Mouse (Mus musculus) fibroblast of lung, adult 2 months (primary cell): ENCODE measurements around the gene Efna5.
A peak's percentile ranks its signal among the peaks of the same experiment; 100 is the strongest.

ENCODE experiments used
- DNase-seq: peaks from one replicate; pipeline ENCODE4 v3.0.0-alpha.2; 2011; ENCODE audit warnings: low read depth

The Efna5 gene

GRCm38 (mm10) chr17:62598716-62599490 lies 282.2 kb downstream of the Efna5 start:
- peak; percentile 14 for DNase-seq

DNA sequence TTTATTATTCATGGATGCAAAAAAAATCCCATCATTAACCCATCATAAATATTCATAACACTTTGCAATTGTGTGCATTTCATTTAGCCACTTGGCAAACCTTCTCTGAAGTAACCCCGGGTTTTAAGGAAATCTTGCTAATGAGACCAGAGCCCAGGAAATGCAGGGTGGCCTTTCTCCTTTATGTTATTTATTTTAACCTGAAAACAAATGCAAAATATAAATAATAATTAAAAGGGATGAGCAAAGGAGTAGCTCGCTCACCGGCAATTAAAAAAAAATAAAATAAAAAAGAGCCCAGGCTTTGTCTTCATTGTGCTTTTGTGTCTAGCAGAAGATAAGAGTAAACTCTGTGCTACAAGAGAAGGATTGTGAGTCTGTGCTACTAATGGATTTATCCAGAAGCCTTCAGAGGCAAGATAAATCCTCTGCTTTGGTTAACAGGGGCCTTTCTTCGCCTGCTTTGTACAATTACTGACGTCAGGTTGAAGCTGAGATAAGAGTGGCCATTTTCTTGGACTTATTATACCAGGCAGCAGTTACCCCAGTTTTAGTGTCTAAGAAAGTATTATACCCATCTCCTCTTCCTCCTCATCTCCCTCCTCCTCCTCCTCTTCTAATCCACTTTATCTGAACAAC lies 288.6 kb downstream of the Efna5 start:
- no peak for DNase-seq

GRCm38 (mm10) chr17:62591581-62592435 lies 289.3 kb downstream of the Efna5 start:
- DNase-seq = no peak

DNA sequence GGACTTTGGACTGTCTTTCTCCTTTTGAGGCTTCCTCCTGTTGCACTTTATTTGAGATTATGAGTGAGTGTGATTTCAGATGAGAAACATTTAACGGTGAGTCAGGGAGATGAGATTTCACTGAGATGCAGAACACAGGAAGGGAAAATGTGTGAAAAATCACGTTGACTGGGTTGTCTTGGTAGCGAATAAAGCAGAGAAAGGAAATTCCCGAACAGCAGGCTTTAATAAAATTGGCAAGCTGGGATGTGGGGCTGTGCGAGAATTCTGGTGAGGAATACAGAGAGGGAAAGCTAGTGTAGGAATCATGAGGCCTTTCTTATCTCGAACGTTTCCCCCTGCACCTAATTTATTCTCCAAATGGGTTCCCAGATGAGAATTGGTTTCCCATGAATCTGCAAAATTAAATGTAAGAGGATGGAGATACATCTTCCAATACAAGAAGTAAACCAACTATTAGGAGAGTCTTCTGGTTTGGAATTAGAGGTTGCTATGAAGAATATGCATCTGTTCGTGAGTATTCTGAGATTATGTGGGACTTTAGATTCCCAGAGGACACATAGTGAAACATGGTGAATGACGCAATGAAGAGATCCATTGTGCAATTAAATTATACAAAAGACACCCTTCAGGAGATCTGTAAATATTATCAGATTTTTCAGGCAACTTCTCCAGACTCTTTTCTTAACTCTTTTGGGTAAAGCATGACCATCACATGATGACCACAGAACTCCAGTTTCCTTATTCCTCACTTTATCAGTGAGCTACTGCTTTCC lies 290.2 kb downstream of the Efna5 start:
- DNase-seq = peak; percentile 28

GRCm38 (mm10) chr17:62580127-62580526 lies 301.0 kb downstream of the Efna5 start:
- no peak for DNase-seq

DNA sequence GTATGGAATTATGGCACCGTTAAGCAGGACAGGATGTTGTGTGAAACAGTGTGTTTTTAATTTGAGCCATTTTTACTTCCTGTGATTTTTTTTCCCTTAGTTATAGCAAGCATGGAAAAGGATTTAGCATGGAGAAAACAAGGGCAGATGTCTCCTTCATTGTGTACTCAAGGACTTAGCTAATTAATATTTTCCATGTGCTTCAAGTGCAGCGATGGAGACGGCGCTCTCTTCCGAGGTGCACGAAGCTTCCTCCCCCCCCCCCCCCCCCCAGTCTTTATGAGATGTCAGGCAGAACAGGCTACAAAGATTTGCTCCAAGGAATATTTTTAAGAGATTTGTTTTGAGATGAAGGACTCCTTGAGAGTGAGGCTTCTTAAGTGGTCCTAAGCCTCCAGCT lies 301.5 kb downstream of the Efna5 start:
- DNase-seq = no peak

DNA sequence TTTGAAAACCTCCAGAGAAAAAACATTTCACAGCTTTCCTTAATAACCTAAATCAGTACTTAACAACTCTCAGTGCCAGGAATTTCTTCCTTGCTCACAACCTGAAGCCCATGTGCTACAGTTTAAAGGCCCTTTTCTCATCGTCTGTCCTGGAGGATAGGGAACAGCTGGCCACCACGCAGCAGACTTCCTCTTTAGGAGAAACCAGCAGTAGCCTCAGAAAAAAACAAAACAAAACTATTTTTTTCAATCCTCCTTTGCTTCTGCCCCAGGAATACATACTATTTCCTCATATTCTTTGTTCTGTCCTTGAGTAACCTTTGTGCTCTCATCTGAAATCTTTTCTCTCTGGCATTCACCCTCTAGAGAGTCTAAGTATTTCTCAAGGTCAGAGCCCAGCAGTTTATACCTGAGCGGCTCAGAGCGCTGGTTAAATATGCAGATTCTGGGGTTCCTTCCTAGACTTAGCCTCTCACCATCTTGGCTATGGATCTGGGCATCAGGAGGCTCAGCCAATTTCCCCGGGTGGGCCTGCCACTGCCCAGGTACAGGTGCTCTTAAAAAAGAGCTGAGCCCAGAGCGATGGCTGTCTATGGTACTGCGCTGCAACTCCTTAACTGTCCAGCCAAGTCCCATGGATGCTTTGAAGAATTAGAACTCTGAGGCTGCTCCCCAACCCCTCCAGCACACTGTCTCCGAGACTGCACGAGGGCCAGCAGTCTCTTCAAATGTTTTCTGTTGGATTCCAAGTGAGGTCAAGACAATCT lies 306.4 kb downstream of the Efna5 start:
- no peak for DNase-seq

DNA sequence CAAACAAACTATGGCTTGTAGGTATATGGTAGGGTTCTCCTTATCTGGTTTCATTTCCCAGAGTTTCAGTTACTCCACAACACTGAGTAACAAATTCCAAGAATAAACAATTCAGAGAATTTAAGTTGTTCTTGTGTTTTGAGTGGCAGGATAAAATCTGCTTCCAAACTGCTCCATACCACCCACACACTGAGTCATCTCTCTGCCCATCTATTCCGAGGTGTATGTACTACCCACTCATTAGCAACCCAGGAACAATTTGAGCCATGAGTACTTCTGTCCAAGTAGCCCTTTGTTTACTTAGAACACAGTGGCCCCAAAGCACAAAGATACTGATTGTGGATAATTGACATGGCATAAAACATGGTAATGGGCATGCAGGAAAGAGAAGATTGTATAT lies 311.0 kb downstream of the Efna5 start:
- DNase-seq = no peak

GRCm38 (mm10) chr17:62568019-62568418 lies 313.1 kb downstream of the Efna5 start:
- DNase-seq = no peak

DNA sequence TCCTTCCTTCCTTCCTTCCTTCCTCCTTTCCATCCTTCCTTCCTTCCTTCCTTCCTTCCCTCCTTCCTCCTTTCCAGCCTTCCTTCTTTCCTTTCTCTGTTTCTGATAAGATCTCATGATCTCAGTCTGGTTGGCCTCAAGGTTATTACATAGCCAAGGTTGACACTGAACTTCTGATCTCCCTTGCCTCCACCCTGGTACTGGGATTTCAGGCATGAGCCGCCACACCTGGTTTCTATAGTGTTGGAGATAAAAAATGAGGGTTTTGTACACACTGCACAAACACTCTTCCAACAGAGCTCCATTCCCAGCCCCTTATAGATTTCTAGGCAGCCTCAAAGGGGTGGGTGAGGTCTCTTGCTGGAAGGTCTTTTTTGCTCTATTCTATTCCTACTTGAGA lies 315.5 kb downstream of the Efna5 start:
- DNase-seq = no peak

- DNase-seq = no peak
Measured at GRCm38 (mm10) chr17:62562439-62562838, 318.7 kb downstream of the Efna5 start.

GRCm38 (mm10) chr17:62557215-62557614 lies 323.9 kb downstream of the Efna5 start:
- DNase-seq = peak; percentile 6
